Mouse (Mus musculus) ovary, adult 10 weeks (tissue): Measurements from ENCODE around the gene Cd244a. TPM values are rescaled to one million over a fixed set of nuclear protein-coding genes. Genes with fewer than 3 reads are reported as not detected.

Experiments
- polyA plus RNA-seq: library from polyadenylated mRNA; stranded (reverse); fragments of 350-450 nt; fragmentation: Illumina TruSeq; extraction: RNeasy Lipid Tissue Mini Kit (QIAGEN cat#74804); gene quantifications from one replicate; pipeline ENCODE4 v1.2.3, GENCODE M21; 2014

The Cd244a gene
- 0.91 TPM for polyA plus RNA-seq

DNA sequence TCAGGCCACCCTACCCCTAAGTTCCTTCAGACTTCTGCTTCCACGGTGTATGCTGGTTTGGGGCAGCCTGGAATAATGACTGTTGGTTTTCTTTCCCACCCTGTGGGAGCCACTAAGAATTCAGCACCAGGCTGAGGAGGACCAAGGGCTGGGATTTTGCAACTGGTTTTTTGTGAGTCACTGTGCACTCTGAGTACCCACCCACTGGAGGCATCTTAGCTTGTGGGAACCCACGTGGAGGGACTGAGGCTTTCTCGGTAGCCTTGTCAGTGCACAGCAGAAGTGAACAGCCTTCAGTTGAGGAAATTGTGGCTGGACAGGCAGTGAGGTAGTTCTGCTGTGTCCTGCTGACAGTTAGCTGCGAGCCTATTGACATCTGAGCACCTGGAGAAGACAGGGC is at the start of gene Cd244a:
Gene Cd244a, plus strand, starts transcription at position 296 of the 400 bp plus-strand sequence.

GRCm38 (mm10) chr1:171535194-171535593 is 23.8 kb upstream of the Cd244a start, which contains the start of gene Itln1:
Gene Itln1, minus strand, starts transcription at chr1:171535294.

GRCm38 (mm10) chr1:171607176-171607575 is 48.2 kb downstream of the Cd244a start, which contains the start of gene Ly9:
Gene Ly9, minus strand, starts transcription at chr1:171607410.

GRCm38 (mm10) chr1:171652734-171653133 is 93.7 kb downstream of the Cd244a start, which contains the start of gene Slamf7:
Gene Slamf7, minus strand, starts transcription at chr1:171653035.

Other genes with a start within 250 kb of the Cd244a start
- 16.5 TPM for gene Dedd, start 230.0 kb upstream of the Cd244a start, polyA plus RNA-seq
- gene Nit1, start 213.5 kb upstream of the Cd244a start, polyA plus RNA-seq: 10.9 TPM
- 27.6 TPM for gene Pfdn2, start 213.5 kb upstream of the Cd244a start, polyA plus RNA-seq
- gene Klhdc9, start 198.4 kb upstream of the Cd244a start, polyA plus RNA-seq: 0.40 TPM
- gene Nectin4, start 189.1 kb upstream of the Cd244a start, polyA plus RNA-seq: 0.31 TPM
- gene Arhgap30, start 170.2 kb upstream of the Cd244a start, polyA plus RNA-seq: 4.2 TPM
- 1.1 TPM for gene Usf1, start 147.9 kb upstream of the Cd244a start, polyA plus RNA-seq
- gene Tstd1, start 140.3 kb upstream of the Cd244a start, polyA plus RNA-seq: not detected
- gene F11r, start 121.7 kb upstream of the Cd244a start, polyA plus RNA-seq: 48.9 TPM
- 2.9 TPM for gene Alyref2, start 55.7 kb upstream of the Cd244a start, polyA plus RNA-seq
- not detected for gene Itln1, start 23.9 kb upstream of the Cd244a start, polyA plus RNA-seq
- gene Ly9, start 48.2 kb downstream of the Cd244a start, polyA plus RNA-seq: 9.5 TPM
- 6.9 TPM for gene Slamf7, start 93.8 kb downstream of the Cd244a start, polyA plus RNA-seq
- 20.4 TPM for gene Cd48, start 122.8 kb downstream of the Cd244a start, polyA plus RNA-seq
- gene Slamf1, start 207.9 kb downstream of the Cd244a start, polyA plus RNA-seq: 0.46 TPM